Mouse (Mus musculus) forebrain, embryonic 11.5 days (tissue): ENCODE measurements around the gene Evc. TPM values are rescaled to one million over a fixed set of nuclear protein-coding genes. Genes with fewer than 3 reads are reported as not detected.

Source experiments
- ATAC-seq: fragments of 200-750 bp; cut with Nextera tagmentation; replicated peaks from 2 replicates; pipeline ENCODE4 v1.8.0; 2017; ENCODE audit warnings: moderate TSS enrichment; ENCODE audit not compliant: low FRiP score
- DNase-seq: peaks from one replicate; pipeline ENCODE4 v3.0.0-alpha.2; 2017; ENCODE audit warnings: low spot score
- H3K27ac ChIP-seq: fragments of 300-500 bp; sonication (generic); 2 replicates; pipeline ENCODE4 v1.5.1; 2014; ENCODE audit warnings: low read depth, low read length
- H3K27me3 ChIP-seq: fragments of 300-500 bp; sonication (generic); 2 replicates; pipeline ENCODE4 v1.6.1; 2014; ENCODE audit warnings: mild to moderate bottlenecking, low read length, mixed read lengths; ENCODE audit not compliant: control insufficient read depth, insufficient read depth
- H3K36me3 ChIP-seq: fragments of 300-500 bp; sonication (generic); 2 replicates; pipeline ENCODE4 v1.6.1; 2014; ENCODE audit warnings: mild to moderate bottlenecking, low read length, moderate library complexity, mixed read lengths; ENCODE audit not compliant: control insufficient read depth, insufficient read depth
- H3K4me1 ChIP-seq: fragments of 300-500 bp; sonication (generic); replicated peaks from 2 replicates; pipeline ENCODE4 v1.6.1; 2014; ENCODE audit warnings: low read length, mixed read lengths; ENCODE audit not compliant: control insufficient read depth, insufficient read depth
- H3K4me2 ChIP-seq: fragments of 300-500 bp; sonication (generic); 2 replicates; pipeline ENCODE4 v1.6.1; 2014; ENCODE audit warnings: low read depth, mild to moderate bottlenecking, low read length, moderate library complexity, mixed read lengths; ENCODE audit not compliant: severe bottlenecking
- H3K4me3 ChIP-seq: fragments of 300-500 bp; sonication (generic); 2 replicates; pipeline ENCODE4 v1.5.1; 2014; ENCODE audit warnings: low read depth, low read length
- H3K9ac ChIP-seq: fragments of 300-500 bp; sonication (generic); 2 replicates; pipeline ENCODE4 v1.6.1; 2014; ENCODE audit warnings: low read length
- H3K9me3 ChIP-seq: fragments of 300-500 bp; sonication (generic); 2 replicates; pipeline ENCODE4 v1.6.1; 2016; ENCODE audit warnings: low read length, mixed read lengths; ENCODE audit not compliant: control insufficient read depth
- WGBS: fragments of 180-500 bp; shearing (Covaris S2); extraction: QIAGEN DNeasy Blood & Tissue Kit; methylation state at CpG from one replicate; pipeline ENCODE4 v1.1.7; 2014; 5-methylcytosine and 5-hydroxymethylcytosine counted together
- polyA plus RNA-seq: library from polyadenylated mRNA; unstranded; fragments of >200 nt; fragmentation: Nextera tagmentation; extraction: Ambion mirVana; gene quantifications from 2 replicates; pipeline ENCODE4 v1.2.1, GENCODE M21; 2014

Gene Evc
- 24.2 and 26.7 TPM in 2 replicates for polyA plus RNA-seq

DNA sequence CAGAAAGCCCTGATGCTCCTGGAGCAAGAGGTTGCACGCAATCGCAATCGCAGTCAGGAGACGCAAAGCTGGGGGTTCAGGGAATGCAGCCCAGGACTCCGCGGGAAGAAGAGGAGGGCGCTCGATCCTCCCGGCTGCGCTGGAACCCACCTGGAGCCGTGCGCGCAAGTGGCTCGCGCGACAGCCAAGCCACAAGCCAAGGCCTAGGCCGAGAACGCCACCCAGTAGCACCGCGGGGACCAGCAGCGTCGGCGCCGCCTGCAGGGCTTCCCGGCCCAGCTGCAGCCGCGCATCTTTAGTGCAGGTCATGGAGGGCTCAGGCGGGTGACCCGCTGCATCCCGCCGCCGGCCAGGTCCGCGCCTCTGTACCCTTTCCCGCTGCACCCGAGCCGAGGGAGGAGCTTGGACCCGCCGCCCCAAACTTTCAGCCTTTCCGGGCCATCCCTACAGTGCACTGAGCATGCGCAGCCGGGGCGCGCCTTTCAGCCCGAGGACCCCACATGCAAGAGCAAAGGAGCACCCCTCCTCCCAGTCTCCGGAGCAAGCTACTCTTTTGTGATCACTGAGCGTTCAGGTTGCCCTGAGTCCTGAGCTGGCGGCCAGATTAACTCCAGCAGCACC, at the start of gene Evc:
Gene Evc (minus strand): TSS at position 410 of the 621 bp plus-strand sequence.
- Histone ChIP-seq H3K27me3 (no peaks in the 10 kb centered on the region), H3K36me3 (no peaks in the 10 kb centered on the region; the same call in 1 of the 2 replicates), H3K4me3 (peak within 1 kb of the TSS; percentile 53), H3K4me2 (peak within 1 kb of the TSS; percentile 74), H3K9ac (peak within 1 kb of the TSS; percentile 81), H3K9me3 (no peaks in the 10 kb centered on the region), H3K4me1 (peaks cover 20% of the 10 kb centered on the region), H3K27ac (no peak within 1 kb of the TSS)
- WGBS: under 1% methylated on average over 48 of the region's 48 CpGs
- peak; percentile 92 for DNase-seq
- peak; percentile 84 for ATAC-seq

DNA sequence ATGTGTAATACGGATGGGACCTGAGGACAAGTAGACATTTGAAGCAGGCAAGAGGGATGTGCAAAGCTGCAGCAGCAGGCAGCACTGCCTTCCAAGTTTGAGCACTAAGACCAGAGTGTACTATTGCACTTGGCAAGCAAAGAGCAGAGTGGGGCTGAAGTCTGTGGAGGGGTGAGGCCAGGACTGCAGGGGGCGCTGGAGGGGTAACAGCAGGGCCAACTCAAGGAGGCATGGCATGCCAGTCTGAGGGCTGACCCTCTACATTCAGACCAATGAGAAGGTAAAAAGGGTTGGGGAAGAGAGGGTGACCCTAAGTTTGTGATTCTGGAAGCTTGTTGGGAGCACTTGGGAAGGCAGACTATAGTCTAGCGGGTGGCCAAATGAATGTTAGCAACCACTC, 46.9 kb upstream of the Evc start:
- DNase-seq: peak; percentile 58
- no peaks in the 10 kb centered on the region; the same call in 1 of the 2 replicates for H3K36me3 ChIP-seq
- WGBS: 85% methylated on average over 3 of the region's 3 CpGs
- no peak overlapping the region for H3K4me3 ChIP-seq
- ATAC-seq: no peak
- no peaks in the 10 kb centered on the region for H3K27me3 ChIP-seq
- H3K9ac ChIP-seq: no peak overlapping the region
- no peaks in the 10 kb centered on the region for H3K4me1 ChIP-seq
- H3K4me2 ChIP-seq: no peak overlapping the region
- H3K9me3 ChIP-seq: no peaks in the 10 kb centered on the region
- H3K27ac ChIP-seq: no peak overlapping the region

DNA sequence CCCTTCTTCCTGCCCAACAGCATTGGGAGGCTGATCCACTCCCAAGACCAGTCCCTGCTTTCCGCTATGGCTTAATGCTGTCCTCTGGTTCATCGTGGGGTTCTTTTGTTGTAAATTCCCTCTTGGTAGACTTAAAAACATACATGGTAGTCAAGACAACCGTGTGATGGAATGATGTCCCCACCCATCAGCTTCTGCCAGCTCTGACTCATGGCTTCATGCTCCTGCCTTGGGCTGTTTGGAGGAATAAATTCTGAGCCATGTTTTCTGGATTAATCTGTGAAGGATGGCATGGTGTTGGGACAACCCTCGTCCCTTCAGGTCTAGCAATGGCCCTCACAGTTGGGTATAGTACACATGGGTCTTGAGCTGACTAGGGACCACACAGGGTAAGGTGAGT, 43.9 kb upstream of the Evc start:
- ATAC-seq: no peak
- WGBS: 88% methylated on average over 4 of the region's 4 CpGs

DNA sequence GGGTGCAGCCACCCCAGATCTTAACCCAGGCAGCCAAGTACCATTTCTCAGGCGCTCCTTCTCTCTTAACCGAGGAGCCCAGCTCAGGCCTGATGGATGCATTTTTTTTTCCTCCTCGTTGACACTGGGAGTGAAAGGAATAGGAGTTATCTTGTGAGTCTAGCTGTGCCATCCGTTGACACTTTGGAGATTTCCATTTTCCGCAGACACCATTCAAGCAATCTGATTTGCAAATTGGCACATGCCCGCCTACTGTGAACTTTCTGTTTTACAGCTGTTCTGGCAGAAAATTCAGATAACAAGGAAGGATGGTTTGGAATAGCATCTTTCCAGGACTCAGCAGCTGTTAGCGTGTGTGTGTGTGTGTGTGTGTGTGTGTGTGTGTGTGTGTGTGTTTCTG, 40.7 kb upstream of the Evc start:
- H3K4me1 ChIP-seq: no peaks in the 10 kb centered on the region
- no peak for ATAC-seq
- H3K27ac ChIP-seq: no peak overlapping the region
- WGBS: 90% methylated on average over 7 of the region's 7 CpGs
- H3K36me3 ChIP-seq: no peaks in the 10 kb centered on the region; the same call in 1 of the 2 replicates
- no peak for DNase-seq
- H3K9ac ChIP-seq: no peak overlapping the region
- no peaks in the 10 kb centered on the region for H3K9me3 ChIP-seq
- H3K27me3 ChIP-seq: no peaks in the 10 kb centered on the region
- no peak overlapping the region for H3K4me2 ChIP-seq
- no peak overlapping the region for H3K4me3 ChIP-seq

More for the DNA sequence above, 43.9 kb upstream of the Evc start:
- Histone ChIP-seq H3K4me3 (no peak overlapping the region), H3K4me1 (no peaks in the 10 kb centered on the region), H3K9me3 (no peaks in the 10 kb centered on the region), H3K27me3 (no peaks in the 10 kb centered on the region), H3K9ac (no peak overlapping the region), H3K36me3 (no peaks in the 10 kb centered on the region; the same call in 1 of the 2 replicates), H3K27ac (no peak overlapping the region), H3K4me2 (no peak overlapping the region)
- peak; percentile 10 for DNase-seq

DNA sequence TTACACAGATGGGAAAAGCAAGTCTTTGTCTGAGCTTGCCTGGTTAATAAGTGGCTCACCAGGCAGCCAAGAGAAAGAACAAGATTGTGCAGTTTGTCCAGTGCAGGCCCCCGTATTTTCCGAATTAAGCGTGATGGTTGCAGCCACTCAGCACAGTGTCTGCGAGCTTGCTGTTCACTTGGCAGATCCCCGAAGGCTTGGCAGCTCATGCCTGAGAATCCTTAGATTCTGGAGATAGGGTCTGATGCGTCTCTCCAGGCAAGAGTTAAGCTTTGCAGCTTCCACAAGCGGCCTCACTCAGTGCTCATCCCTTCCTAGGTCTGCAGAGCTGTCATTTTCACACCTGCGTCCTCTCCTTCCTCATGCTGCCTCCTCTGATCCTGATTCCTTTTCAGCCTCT, 32.1 kb upstream of the Evc start:
- no peak for ATAC-seq
- Histone ChIP-seq H3K27me3 (no peaks in the 10 kb centered on the region), H3K36me3 (peaks cover 3% of the 10 kb centered on the region; the same call in 1 of the 2 replicates), H3K9me3 (no peaks in the 10 kb centered on the region), H3K9ac (no peak overlapping the region), H3K4me3 (no peak overlapping the region), H3K4me1 (no peaks in the 10 kb centered on the region), H3K4me2 (no peak overlapping the region), H3K27ac (no peak overlapping the region)
- 89% methylated on average over 8 of the region's 8 CpGs for WGBS
- DNase-seq: no peak

DNA sequence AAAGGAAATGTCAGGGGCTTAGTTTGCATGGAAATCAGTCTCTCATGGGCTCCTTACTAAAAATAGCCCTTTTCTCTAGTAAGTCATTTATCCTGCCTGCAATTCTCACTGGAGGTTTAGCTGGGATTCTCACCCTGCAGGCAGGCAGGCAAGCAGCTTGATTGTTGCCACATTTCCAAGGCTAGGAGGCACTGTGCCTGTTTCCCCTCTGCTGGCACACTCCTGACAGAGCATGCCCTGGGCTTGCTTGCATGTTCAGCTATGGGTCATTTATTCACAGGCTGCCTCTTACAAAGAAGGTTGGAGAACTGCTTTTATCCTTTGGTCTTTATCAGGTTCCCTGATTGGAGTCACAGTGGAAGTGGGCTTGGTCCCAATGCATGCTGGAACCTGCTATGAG, 29.1 kb upstream of the Evc start:
- H3K4me3 ChIP-seq: no peak overlapping the region
- no peak overlapping the region for H3K9ac ChIP-seq
- no peak overlapping the region for H3K4me2 ChIP-seq
- DNase-seq (no peak), ATAC-seq (no peak)
- no peaks in the 10 kb centered on the region for H3K27me3 ChIP-seq
- no peaks in the 10 kb centered on the region for H3K36me3 ChIP-seq
- no peaks in the 10 kb centered on the region for H3K9me3 ChIP-seq
- no peaks in the 10 kb centered on the region for H3K4me1 ChIP-seq
- no peak overlapping the region for H3K27ac ChIP-seq

DNA sequence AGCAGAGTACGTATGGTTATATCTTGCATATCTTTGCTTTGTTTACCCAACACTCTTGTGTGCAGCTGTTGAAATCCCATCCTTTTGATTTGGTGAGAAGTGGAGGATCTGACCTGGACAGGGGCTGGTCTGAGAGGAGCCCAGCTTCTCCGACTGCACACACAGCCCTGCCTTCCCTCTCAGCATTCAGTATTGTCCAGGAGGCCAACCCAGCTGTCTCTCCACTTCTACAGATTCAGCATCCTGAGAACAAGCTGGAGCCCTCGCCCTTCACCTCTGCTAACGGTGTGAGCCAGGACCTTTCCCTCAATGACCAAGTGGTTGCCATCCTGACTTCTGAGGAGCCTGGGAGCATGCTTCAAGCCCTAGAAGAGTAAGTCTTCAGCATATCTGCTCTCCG, 26.6 kb upstream of the Evc start:
- ATAC-seq (no peak), DNase-seq (no peak)
- Histone ChIP-seq H3K4me1 (no peaks in the 10 kb centered on the region), H3K9me3 (no peaks in the 10 kb centered on the region), H3K36me3 (no peaks in the 10 kb centered on the region), H3K27ac (no peak overlapping the region), H3K9ac (no peak overlapping the region), H3K27me3 (no peaks in the 10 kb centered on the region), H3K4me2 (no peak overlapping the region), H3K4me3 (no peak overlapping the region)
- 90% methylated on average over 5 of the region's 5 CpGs for WGBS

DNA sequence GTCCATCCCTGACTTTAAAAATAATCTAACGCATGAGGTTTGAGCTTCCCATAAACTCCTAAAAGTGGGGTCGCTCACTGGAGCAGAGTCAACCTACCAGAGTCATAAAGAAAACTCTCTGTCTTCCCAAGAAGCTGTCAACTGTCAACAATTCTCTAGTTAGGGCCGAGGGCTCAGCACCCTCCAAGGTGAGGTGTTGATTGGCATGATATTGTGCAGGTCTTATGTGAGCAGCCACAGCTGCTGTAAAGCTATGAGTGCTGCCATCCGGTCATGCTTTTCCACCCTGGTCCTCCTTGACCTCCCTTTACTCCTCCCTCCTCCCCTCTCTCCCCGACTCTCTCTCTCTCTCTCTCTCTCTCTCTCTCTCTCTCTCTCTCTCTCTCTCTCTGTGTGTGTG, 25.9 kb upstream of the Evc start:
- no peak overlapping the region for H3K4me2 ChIP-seq
- no peak overlapping the region for H3K27ac ChIP-seq
- ATAC-seq: no peak
- H3K9ac ChIP-seq: no peak overlapping the region
- H3K4me1 ChIP-seq: no peaks in the 10 kb centered on the region
- no peak for DNase-seq
- H3K4me3 ChIP-seq: no peak overlapping the region
- H3K36me3 ChIP-seq: no peaks in the 10 kb centered on the region
- no peaks in the 10 kb centered on the region for H3K9me3 ChIP-seq
- no peaks in the 10 kb centered on the region for H3K27me3 ChIP-seq
- 91% methylated on average over 5 of the region's 5 CpGs for WGBS

DNA sequence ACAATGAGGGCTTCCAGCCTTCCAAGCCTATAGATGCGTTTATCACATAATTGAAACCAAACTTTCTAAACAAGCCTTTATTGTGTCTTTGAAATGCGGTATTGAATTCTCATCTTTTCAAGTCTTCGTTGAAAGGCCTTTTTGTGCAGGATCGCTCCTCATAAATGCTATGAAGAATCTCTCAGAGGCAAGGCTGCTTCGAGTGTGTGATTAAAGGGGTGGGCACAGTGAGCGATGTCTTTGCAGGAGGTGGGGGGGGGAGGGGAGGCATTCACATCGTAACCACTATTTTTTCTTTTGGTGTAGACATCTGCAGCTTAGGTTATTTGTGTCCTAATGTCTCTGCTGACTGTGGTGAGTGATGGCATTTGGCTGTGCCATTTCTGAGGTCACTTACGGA, 19.3 kb upstream of the Evc start:
- DNase-seq (no peak), ATAC-seq (no peak)
- Histone ChIP-seq H3K4me1 (0 out of 2 replicates have a peak, but pooled peaks cover 3% of the 10 kb centered on the region), H3K9ac (no peak overlapping the region), H3K27me3 (no peaks in the 10 kb centered on the region), H3K4me3 (no peak overlapping the region), H3K9me3 (no peaks in the 10 kb centered on the region), H3K36me3 (peaks cover 4% of the 10 kb centered on the region; the same call in 1 of the 2 replicates), H3K4me2 (no peak overlapping the region), H3K27ac (no peak overlapping the region)
- WGBS: 51% methylated on average over 8 of the region's 8 CpGs
